Mouse (Mus musculus) C2C12 (cell line): ENCODE measurements around the gene Gm6904. TPM values are rescaled to one million over a fixed set of nuclear protein-coding genes. Genes with fewer than 3 reads are reported as not detected.

Experiments
- H3K27me3 ChIP-seq: one replicate; pipeline ENCODE4 v1.6.1; 2011; ENCODE audit not compliant: control insufficient read depth, insufficient read depth, insufficient read length
- H3K36me3 ChIP-seq: one replicate; pipeline ENCODE4 v1.6.1; 2011; ENCODE audit not compliant: control insufficient read depth, insufficient read depth
- H3K4me3 ChIP-seq: one replicate; pipeline ENCODE4 v1.5.1; 2011; ENCODE audit warnings: mild to moderate bottlenecking, control low read depth; ENCODE audit not compliant: poor library complexity, insufficient read depth, severe bottlenecking
- H3K79me2 ChIP-seq: one replicate; pipeline ENCODE4 v1.6.1; 2011; ENCODE audit not compliant: control insufficient read depth, insufficient read depth
- H3K79me3 ChIP-seq: one replicate; pipeline ENCODE4 v1.6.1; 2011; ENCODE audit warnings: low read depth, control low read depth
- H3ac ChIP-seq: one replicate; pipeline ENCODE3; 2011; ENCODE audit warnings: low read depth; ENCODE audit not compliant: control insufficient read depth, insufficient read length
- CEBPB ChIP-seq: IDR thresholded peaks from one replicate; pipeline ENCODE4 v1.6.1; 2011; ENCODE audit warnings: low read depth, mild to moderate bottlenecking, control low read depth, moderate library complexity
- CTCF ChIP-seq: IDR thresholded peaks from one replicate; pipeline ENCODE4 v1.5.1; 2011; ENCODE audit not compliant: control insufficient read depth, insufficient read depth, insufficient read length
- FOSL1 ChIP-seq: IDR thresholded peaks from one replicate; pipeline ENCODE4 v1.8.0; 2011; ENCODE audit warnings: mild to moderate bottlenecking, low read length; ENCODE audit not compliant: poor library complexity, insufficient read depth, severe bottlenecking
- MAX ChIP-seq: IDR thresholded peaks from one replicate; pipeline ENCODE4 v1.6.1; 2011; ENCODE audit warnings: mild to moderate bottlenecking, control low read depth
- MYOD1 ChIP-seq: IDR thresholded peaks from one replicate; pipeline ENCODE4 v1.6.1; 2011; ENCODE audit warnings: low read depth; ENCODE audit not compliant: control insufficient read depth, insufficient read length
- MYOG ChIP-seq: IDR thresholded peaks from one replicate; pipeline ENCODE4 v1.6.1; 2011; ENCODE audit not compliant: control insufficient read depth, insufficient read length; ENCODE audit errors: extremely low read depth
- USF1 ChIP-seq: IDR thresholded peaks from one replicate; pipeline ENCODE4 v1.6.1; 2011; ENCODE audit warnings: low read depth, mild to moderate bottlenecking, control low read depth, moderate library complexity
- polyA plus RNA-seq: library from polyadenylated mRNA; unstranded; fragments of >200 nt; fragmentation: generic; extraction: Trizol; gene quantifications from one replicate; pipeline ENCODE4 v1.2.1, GENCODE M21; 2012; ENCODE audit warnings: missing spikeins

Gm6904 gene
- polyA plus RNA-seq, 1 experiment = not detected

GRCm38 (mm10) chr14:59230331-59230966 is 29.6 kb downstream of the Gm6904 start:
- Histone ChIP-seq H3K4me3 (no peak overlapping the region), H3K79me2 (no peaks in the 10 kb centered on the region), H3ac (no peak overlapping the region), H3K36me3 (peaks cover 77% of the 10 kb centered on the region), H3K27me3 (no peaks in the 10 kb centered on the region), H3K79me3 (no peaks in the 10 kb centered on the region)
- TF ChIP-seq FOSL1 (no peak), MYOG (no peak), USF1 (no peak), CEBPB (no peak), MAX (no peak), CTCF (no peak), MYOD1 (no peak)

GRCm38 (mm10) chr14:59229822-59230221 is 30.2 kb downstream of the Gm6904 start:
- TF ChIP-seq USF1 (no peak), MAX (no peak), CTCF (no peak), MYOD1 (no peak), FOSL1 (no peak)
- Histone ChIP-seq H3K36me3 (peaks cover 71% of the 10 kb centered on the region), H3K79me2 (no peaks in the 10 kb centered on the region), H3K27me3 (no peaks in the 10 kb centered on the region), H3ac (no peak overlapping the region), H3K4me3 (no peak overlapping the region), H3K79me3 (no peaks in the 10 kb centered on the region)

- Histone ChIP-seq H3K79me3 (no peaks in the 10 kb centered on the region), H3K36me3 (peaks cover 69% of the 10 kb centered on the region), H3K4me3 (no peak overlapping the region), H3ac (no peak overlapping the region), H3K79me2 (no peaks in the 10 kb centered on the region), H3K27me3 (no peaks in the 10 kb centered on the region)
- TF ChIP-seq MYOD1 = no peak
Observed at GRCm38 (mm10) chr14:59226240-59226639, 33.8 kb downstream of the Gm6904 start.

GRCm38 (mm10) chr14:59219241-59219640 is 40.8 kb downstream of the Gm6904 start:
- H3K27me3 ChIP-seq = no peaks in the 10 kb centered on the region

GRCm38 (mm10) chr14:59209816-59210215 is 50.2 kb downstream of the Gm6904 start:
- Histone ChIP-seq H3K27me3 (no peaks in the 10 kb centered on the region), H3K36me3 (peaks cover 20% of the 10 kb centered on the region), H3K79me3 (peaks cover 22% of the 10 kb centered on the region), H3K79me2 (peaks cover 46% of the 10 kb centered on the region), H3ac (no peak overlapping the region), H3K4me3 (no peak overlapping the region)
- TF ChIP-seq CEBPB = no peak
- no peak for TF ChIP-seq CTCF
- TF ChIP-seq FOSL1 = no peak
- TF ChIP-seq MYOD1 = no peak
- TF ChIP-seq MAX = no peak
- TF ChIP-seq MYOG = no peak
- no peak for TF ChIP-seq USF1

More at GRCm38 (mm10) chr14:59219241-59219640, 40.8 kb downstream of the Gm6904 start:
- no peak overlapping the region for H3ac ChIP-seq
- peaks cover 43% of the 10 kb centered on the region for H3K36me3 ChIP-seq
- no peaks in the 10 kb centered on the region for H3K79me2 ChIP-seq
- no peaks in the 10 kb centered on the region for H3K79me3 ChIP-seq
- no peak for TF ChIP-seq FOSL1
- TF ChIP-seq USF1 = no peak
- no peak for TF ChIP-seq CEBPB
- no peak for TF ChIP-seq CTCF
- H3K4me3 ChIP-seq = no peak overlapping the region

GRCm38 (mm10) chr14:59209003-59209402 is 51.0 kb downstream of the Gm6904 start:
- H3K4me3 ChIP-seq = no peak overlapping the region
- TF ChIP-seq FOSL1 (no peak), MAX (no peak), MYOD1 (no peak), CTCF (no peak), CEBPB (no peak), USF1 (no peak), MYOG (no peak)

More at GRCm38 (mm10) chr14:59209003-59209402, 51.0 kb downstream of the Gm6904 start:
- H3ac ChIP-seq = no peak overlapping the region
- peaks cover 54% of the 10 kb centered on the region for H3K79me2 ChIP-seq
- no peaks in the 10 kb centered on the region for H3K27me3 ChIP-seq
- peaks cover 15% of the 10 kb centered on the region for H3K36me3 ChIP-seq
- peaks cover 25% of the 10 kb centered on the region for H3K79me3 ChIP-seq
